8 mouse cellular contexts compared by ENCODE assay signal in genomic region chr9:89974463-89974931, GRCm38 (mm10).
DNase-seq lines count a peak whose midpoint lies in the region; ATAC-seq and TF ChIP-seq lines count a peak whose summit lies in the region.

No protein-coding gene starts in this region.

- TF ChIP-seq CTCF in layer of hippocampus, adult 2 months (conservative IDR thresholded peaks at IDR 0.05) = no peak

- no peak overlapping the region for H3K4me3 ChIP-seq in layer of hippocampus, adult 2 months
- no peak overlapping the region for H3K4me3 ChIP-seq in neural tube, embryonic 15.5 days (replicated peaks)

- WGBS in neural tube, embryonic 15.5 days = 79% methylated on average over 10 of the region's 10 CpGs

- DNase-seq in layer of hippocampus, adult 2 months (ENCODE audit: low spot score in 2 of 2) = no peak
- DNase-seq in layer of hippocampus, postnatal 25 days (ENCODE audit: extremely low spot score in 1 of 2, low spot score in 1 of 2) = no peak
- DNase-seq in urinary bladder, adult 2 months (ENCODE audit: low spot score) = peak; percentile 17
- no peak for DNase-seq in urinary bladder, postnatal 10 days (ENCODE audit: low spot score)
- DNase-seq in cerebellum, postnatal 25 days = peak; percentile 57 to 71
- no peak for DNase-seq in thymus, postnatal 14 days

- ATAC-seq in neural tube, embryonic 15.5 days (ENCODE audit: low FRiP score) = 0 out of 2 replicates have a peak, but pooled peaks have one; percentile 10
- no peak for ATAC-seq in frontal cortex, adult (ENCODE audit: low TSS enrichment)

- H3K27ac ChIP-seq in layer of hippocampus, adult 2 months = peak overlapping the region; percentile 15; the same call in 1 of the 2 replicates
- peak overlapping the region; percentile 58; the same call in 1 of the 2 replicates for H3K27ac ChIP-seq in neural tube, embryonic 15.5 days (replicated peaks)

- no peaks in the 10 kb centered on the region for H3K9me3 ChIP-seq in neural tube, embryonic 15.5 days (replicated peaks)

- H3K36me3 ChIP-seq in neural tube, embryonic 15.5 days = no peaks in the 10 kb centered on the region

- 0 out of 2 replicates have a peak, but pooled peaks cover 1% of the 10 kb centered on the region for H3K4me1 ChIP-seq in neural tube, embryonic 15.5 days

- peaks cover 6% of the 10 kb centered on the region; the same call in 1 of the 2 replicates for H3K27me3 ChIP-seq in neural tube, embryonic 15.5 days (replicated peaks)

- no peak overlapping the region for H3K9ac ChIP-seq in neural tube, embryonic 15.5 days (replicated peaks)

- H3K4me2 ChIP-seq in neural tube, embryonic 15.5 days = no peak overlapping the region

Comparison
In these comparisons a context has a peak if more than half of its experiments do, and no peak if none do; other contexts are left out.
1. DNase-seq: peak in urinary bladder, adult 2 months (single experiment) and cerebellum, postnatal 25 days (2 of 2); none in layer of hippocampus, adult 2 months (0 of 2), layer of hippocampus, postnatal 25 days (0 of 2), urinary bladder, postnatal 10 days (single experiment) and thymus, postnatal 14 days (single experiment).